Comparison of ENCODE assay signal across 15 mouse cellular contexts in genomic region chr9:108106090-108106489, GRCm38 (mm10). TPM values are rescaled to one million over a fixed set of nuclear protein-coding genes. Genes with fewer than 3 reads are reported as not detected.
DNase-seq lines count a peak whose midpoint lies in the region; ATAC-seq and TF ChIP-seq lines count a peak whose summit lies in the region.
"Had no signal": no experiment of that assay in that cellular context is flagged by ENCODE, and none has a peak within 500 bp of the region (broad histone marks: within the 10 kb centered on the region; RNA-seq: fewer than 3 reads in every experiment).

No protein-coding gene starts in this region.

- no peak overlapping the region for H3K4me3 ChIP-seq in heart, adult 2 months
- no peak overlapping the region for H3K4me3 ChIP-seq in liver, embryonic 13.5 days (replicated peaks)
- H3K4me3 ChIP-seq in myocyte, result no peak overlapping the region
- H3K4me3 ChIP-seq: limb, embryonic 12.5 days had no signal

- DNase-seq in heart, adult 2 months, result no peak
- DNase-seq in heart, postnatal 4 days, result no peak
- no peak for DNase-seq in liver, embryonic 13.5 days
- DNase-seq in liver, result no peak
- peak; percentile 63 for DNase-seq in ZHBTc4 (ENCODE audit: low read depth, low spot score)
- DNase-seq in left cerebral cortex, postnatal 25 days (ENCODE audit: low spot score in 2 of 2), result no peak
- no peak for DNase-seq in left cerebral cortex, adult 11 months (ENCODE audit: low spot score)
- DNase-seq: adrenal gland, postnatal 14 days; embryo, embryonic 11 days; lung, postnatal 14 days; thymus, adult 18-20 months had no signal

- TF ChIP-seq CTCF in heart, adult 2 months (IDR thresholded peaks at IDR 0.05), result peak; percentile 14; the same call in 1 of the 2 replicates

- H3K4me2 ChIP-seq in liver, embryonic 13.5 days, result peak overlapping the region; percentile 72; the same call in 1 of the 2 replicates
- H3K4me2 ChIP-seq in myocyte (ENCODE audit: low read depth), result peak overlapping the region; percentile 88

- intact Hi-C loops in heart, adult 2 months (cut with DNase I), result no loop called here
- intact Hi-C loops in left cerebral cortex, postnatal 25 days (cut with DNase I), result no loop called here

- WGBS in heart, adult 2 months, result 88% methylated on average over 23 of the region's 23 CpGs
- WGBS in liver, embryonic 13.5 days (ENCODE audit: insufficient replicate concordance), result 87% methylated on average over 23 of the region's 23 CpGs

- ATAC-seq in liver, embryonic 13.5 days (ENCODE audit: low read depth), result no peak
- ATAC-seq: midbrain, embryonic 16.5 days had no signal

- H3K9me3 ChIP-seq in liver, embryonic 13.5 days (replicated peaks), result no peaks in the 10 kb centered on the region
- H3K9me3 ChIP-seq: limb, embryonic 12.5 days had no signal

- no peak overlapping the region for H3ac ChIP-seq in myocyte (ENCODE audit: control insufficient read depth, insufficient read length)

- H3K9ac ChIP-seq in heart, adult 2 months (ENCODE audit: low read depth, low read length), result no peak overlapping the region
- H3K9ac ChIP-seq in liver, embryonic 13.5 days, result no peak overlapping the region
- H3K9ac ChIP-seq: limb, embryonic 12.5 days had no signal

- H3K4me1 ChIP-seq in heart, adult 2 months (ENCODE audit: control insufficient read depth, insufficient read depth, low read length), result no peaks in the 10 kb centered on the region
- peaks cover 80% of the 10 kb centered on the region for H3K4me1 ChIP-seq in liver, embryonic 13.5 days (replicated peaks)

- no peak overlapping the region for H3K27ac ChIP-seq in heart, adult 2 months
- 0 out of 2 replicates have a peak overlapping the region, but pooled peaks have one; percentile 71 for H3K27ac ChIP-seq in liver, embryonic 13.5 days

- H3K36me3 ChIP-seq in heart, adult 2 months (ENCODE audit: control insufficient read depth, insufficient read depth, low read length), result no peaks in the 10 kb centered on the region
- peaks cover 20% of the 10 kb centered on the region for H3K36me3 ChIP-seq in liver, embryonic 13.5 days
- no peaks in the 10 kb centered on the region for H3K36me3 ChIP-seq in myocyte (ENCODE audit: control insufficient read depth, insufficient read depth)
- H3K36me3 ChIP-seq: limb, embryonic 12.5 days had no signal

- no peaks in the 10 kb centered on the region for H3K79me2 ChIP-seq in heart, adult 2 months (replicated peaks; ENCODE audit: control insufficient read depth, insufficient read depth, low read length)
- H3K79me2 ChIP-seq in myocyte (ENCODE audit: control insufficient read depth, insufficient read depth), result no peaks in the 10 kb centered on the region

- no peaks in the 10 kb centered on the region for H3K27me3 ChIP-seq in heart, adult 2 months (ENCODE audit: control insufficient read depth, insufficient read depth, low read length)
- H3K27me3 ChIP-seq in liver, embryonic 13.5 days, result peaks cover 18% of the 10 kb centered on the region
- no peaks in the 10 kb centered on the region for H3K27me3 ChIP-seq in myocyte (ENCODE audit: control insufficient read depth, insufficient read depth, insufficient read length)

- TF ChIP-seq POLR2A in heart, adult 2 months (IDR thresholded peaks at IDR 0.05; ENCODE audit: insufficient read depth, low read depth, low read length), result no peak
- TF ChIP-seq POLR2A in myocyte (IDR thresholded peaks at IDR 0.05; ENCODE audit: insufficient read length, low read depth), result no peak

- no peak for TF ChIP-seq EP300 in heart, adult 2 months (IDR thresholded peaks at IDR 0.05; ENCODE audit: insufficient read depth, low read depth, low read length)

TF ChIP-seq in myocyte, 11 proteins besides CTCF, POLR2A, EP300 and RAD21:
- TF ChIP-seq TCF3 (IDR thresholded peaks at IDR 0.05; ENCODE audit: insufficient read length, low read depth) (no peak), MYOG (IDR thresholded peaks at IDR 0.05; ENCODE audit: control insufficient read depth in 1 of 3, insufficient read depth in 1 of 3, insufficient read length in 2 of 3, low read depth in 2 of 3) (no peak), CEBPB (IDR thresholded peaks at IDR 0.05; ENCODE audit: insufficient read depth, poor library complexity, severe bottlenecking) (no peak), POLR2AphosphoS2 (IDR thresholded peaks at IDR 0.05; ENCODE audit: insufficient read length, low read depth) (no peak), TCF12 (IDR thresholded peaks at IDR 0.05; ENCODE audit: insufficient read depth, poor library complexity, severe bottlenecking) (no peak), SRF (IDR thresholded peaks at IDR 0.05; ENCODE audit: control insufficient read depth, insufficient read length, low read depth) (no peak), E2F4 (IDR thresholded peaks at IDR 0.05; ENCODE audit: insufficient read depth) (no peak), USF1 (IDR thresholded peaks at IDR 0.05; ENCODE audit: low read depth) (no peak), MYOD1 (IDR thresholded peaks at IDR 0.05; ENCODE audit: control insufficient read depth in 1 of 3, insufficient read length in 2 of 3, low read depth in 2 of 3) (no peak), MAX (IDR thresholded peaks at IDR 0.05; ENCODE audit: low read depth) (no peak), REST (IDR thresholded peaks at IDR 0.05; ENCODE audit: insufficient read depth, insufficient read length) (no peak)

RNA-seq across cellular contexts. Expression of gene Apeh, which starts 11.7 kb away (rescaled TPM):
- total RNA-seq in heart, adult 2 months (2021), result 10 to 100 TPM; 37.6 to 39.3 TPM
- 58.0 and 92.7 TPM in 2 replicates for polyA plus RNA-seq in heart, adult 2 months (2012; rRNA removed)
- 10 to 100 TPM; 42.2 to 45.1 TPM for total RNA-seq in heart, postnatal 4 days (2021)
- 176 and 195 TPM in 2 replicates for polyA plus RNA-seq in liver, embryonic 13.5 days (2015; fragmentation: Nextera tagmentation; extraction: Ambion mirVana)
- 59.0 TPM for polyA plus RNA-seq in myocyte (2012; fragmentation: generic; extraction: Trizol)
- 10 to 100 TPM; 29.8 to 36.9 TPM for total RNA-seq in left cerebral cortex, postnatal 25 days (2021)

RNA-seq across cellular contexts. Expression of gene Rnf123, which starts 22.9 kb away (rescaled TPM):
- total RNA-seq in heart, adult 2 months (2021), result 10 to 100 TPM; 79.3 to 86.7 TPM
- 114 and 126 TPM in 2 replicates for polyA plus RNA-seq in heart, adult 2 months (2012; rRNA removed)
- 10 to 100 TPM; 62.6 to 63.4 TPM for total RNA-seq in heart, postnatal 4 days (2021)
- 80.8 and 88.0 TPM in 2 replicates for polyA plus RNA-seq in liver, embryonic 13.5 days (2015; fragmentation: Nextera tagmentation; extraction: Ambion mirVana)
- polyA plus RNA-seq in myocyte (2012; fragmentation: generic; extraction: Trizol), result 33.4 TPM
- 10 to 100 TPM; 81.9 to 88.7 TPM for total RNA-seq in left cerebral cortex, postnatal 25 days (2021)

RNA-seq across cellular contexts. Expression of gene Mst1, which starts 25.9 kb away (rescaled TPM):
- not detected for total RNA-seq in heart, adult 2 months (2021)
- 0.59 TPM in 1 of 2 replicates, not detected in the other for polyA plus RNA-seq in heart, adult 2 months (2012; rRNA removed)
- total RNA-seq in heart, postnatal 4 days (2021), result not detected
- polyA plus RNA-seq in liver, embryonic 13.5 days (2015; fragmentation: Nextera tagmentation; extraction: Ambion mirVana), result 15.5 and 18.6 TPM in 2 replicates
- 0.65 TPM for polyA plus RNA-seq in myocyte (2012; fragmentation: generic; extraction: Trizol)
- not detected for total RNA-seq in left cerebral cortex, postnatal 25 days (2021)
- total RNA-seq: layer of hippocampus, adult 18-20 months had no signal
- polyA plus RNA-seq: midbrain, embryonic 16.5 days had no signal

RNA-seq across cellular contexts. Expression of gene Amigo3, which starts 53.1 kb away (rescaled TPM):
- 1 to 10 TPM; 1.5 to 2.0 TPM for total RNA-seq in heart, adult 2 months (2021)
- 3.1 and 5.1 TPM in 2 replicates for polyA plus RNA-seq in heart, adult 2 months (2012; rRNA removed)
- 1 to 10 TPM; 2.3 to 2.6 TPM for total RNA-seq in heart, postnatal 4 days (2021)
- polyA plus RNA-seq in liver, embryonic 13.5 days (2015; fragmentation: Nextera tagmentation; extraction: Ambion mirVana), result 1.2 and 1.4 TPM in 2 replicates
- 1.8 TPM for polyA plus RNA-seq in myocyte (2012; fragmentation: generic; extraction: Trizol)
- 1 to 10 TPM; 1.7 to 2.2 TPM for total RNA-seq in left cerebral cortex, postnatal 25 days (2021)

RNA-seq across cellular contexts. Expression of gene Gmppb, which starts 57.0 kb away (rescaled TPM):
- 10 to 100 TPM; 10.1 to 10.2 TPM for total RNA-seq in heart, adult 2 months (2021)
- polyA plus RNA-seq in heart, adult 2 months (2012; rRNA removed), result 9.6 and 11.2 TPM in 2 replicates
- total RNA-seq in heart, postnatal 4 days (2021), result 10 to 100 TPM; 14.2 to 17.1 TPM
- 21.0 TPM in 2 replicates for polyA plus RNA-seq in liver, embryonic 13.5 days (2015; fragmentation: Nextera tagmentation; extraction: Ambion mirVana)
- 32.0 TPM for polyA plus RNA-seq in myocyte (2012; fragmentation: generic; extraction: Trizol)
- 10 to 100 TPM; 16.7 to 17.5 TPM for total RNA-seq in left cerebral cortex, postnatal 25 days (2021)
